Mouse (Mus musculus) erythroblast, embryonic 14.5 days (primary cell): ENCODE measurements around the gene Defb15.

Experiments used
- GATA1 ChIP-seq: IDR thresholded peaks from 2 replicates; pipeline ENCODE4 v1.6.1; 2012; ENCODE audit warnings: low read length, inconsistent platforms, mixed read lengths
- TAL1 ChIP-seq: IDR thresholded peaks from 3 replicates; pipeline ENCODE4 v1.6.1; 2012; ENCODE audit warnings: low read length, inconsistent platforms, mixed read lengths

GRCm38 (mm10) chr8:21958414-21958813 lies 25.9 kb upstream of the Defb15 start, which contains the start of gene Fam90a1a:
- TF ChIP-seq TAL1 (no peak), GATA1 (no peak)
